Mouse (Mus musculus) left cerebral cortex, adult 9 months (tissue): ENCODE results near the gene Luc7l2.

ENCODE experiments used
- DNase-seq, 2 experiments: peaks; one replicate each; pipeline ENCODE4 v3.0.0; 2022; ENCODE audit warnings: low spot score in 2 of 2

The Luc7l2 gene

DNA sequence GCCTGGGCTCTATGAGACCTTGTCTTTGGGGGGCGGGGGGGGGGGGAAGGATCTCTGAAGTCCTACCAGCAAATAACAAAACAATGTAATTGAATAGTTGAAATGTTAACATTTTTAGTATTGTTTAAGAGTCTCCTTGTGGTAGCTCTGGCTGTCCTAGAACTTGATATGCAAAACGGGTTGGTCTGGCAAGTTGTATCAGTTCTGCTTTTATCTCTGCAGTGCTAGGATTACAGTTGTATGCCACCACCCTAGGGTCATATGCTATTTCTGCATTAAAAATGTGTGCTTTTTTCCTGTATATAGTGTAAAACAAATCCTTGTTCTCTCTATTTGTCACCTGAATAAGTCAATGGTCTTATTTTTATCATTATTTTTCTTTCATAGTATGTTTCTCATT is 25.0 kb downstream of the Luc7l2 start:
- DNase-seq = no peak

- DNase-seq = no peak
Measured at GRCm38 (mm10) chr6:38580112-38580857, 29.2 kb downstream of the Luc7l2 start.

GRCm38 (mm10) chr6:38581711-38582110 is 30.6 kb downstream of the Luc7l2 start:
- no peak for DNase-seq

DNA sequence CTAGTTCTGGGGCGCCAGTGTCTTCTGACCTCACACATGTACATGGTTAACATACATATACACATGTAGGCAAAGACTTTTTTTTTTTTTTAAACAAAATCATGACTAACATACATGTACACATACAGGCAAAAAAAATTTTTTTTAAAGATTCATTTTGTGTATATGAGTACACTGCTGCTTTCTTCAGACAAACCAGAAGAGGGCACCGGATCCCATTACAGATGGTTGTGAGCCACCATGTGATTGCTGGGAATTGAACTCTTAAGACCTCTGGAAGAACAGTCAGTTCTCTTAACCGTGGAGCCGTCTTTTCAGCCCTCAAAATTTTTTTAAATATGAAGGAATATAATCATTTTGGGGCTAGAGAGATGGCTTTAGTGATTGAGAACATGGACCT is 46.3 kb downstream of the Luc7l2 start:
- DNase-seq = no peak

- no peak for DNase-seq
Measured at GRCm38 (mm10) chr6:38609892-38610291, 58.8 kb downstream of the Luc7l2 start.

DNA sequence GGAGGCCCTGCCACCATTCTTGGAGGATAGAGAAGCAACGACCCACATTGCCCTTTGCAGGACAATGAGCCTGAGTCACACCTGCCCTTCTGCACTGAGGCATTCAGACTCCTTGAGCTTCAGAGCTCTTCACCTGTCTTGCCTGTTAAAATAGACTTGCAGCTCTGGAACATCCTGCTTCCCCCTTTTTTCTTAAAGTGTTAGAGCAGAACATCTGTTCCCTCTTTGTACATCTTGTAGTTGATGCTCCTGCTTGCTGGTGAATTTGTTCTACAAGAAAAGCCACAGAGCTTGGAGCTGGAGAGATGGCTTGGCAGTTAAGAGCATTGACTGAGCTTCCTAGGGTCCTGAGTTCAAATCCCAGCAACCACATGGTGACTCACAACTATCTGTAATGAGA is 71.3 kb downstream of the Luc7l2 start:
- peak in 1 of 2 experiments; percentile 32 for DNase-seq

- DNase-seq = no peak
Measured at GRCm38 (mm10) chr6:38623457-38623856, 72.3 kb downstream of the Luc7l2 start.

DNA sequence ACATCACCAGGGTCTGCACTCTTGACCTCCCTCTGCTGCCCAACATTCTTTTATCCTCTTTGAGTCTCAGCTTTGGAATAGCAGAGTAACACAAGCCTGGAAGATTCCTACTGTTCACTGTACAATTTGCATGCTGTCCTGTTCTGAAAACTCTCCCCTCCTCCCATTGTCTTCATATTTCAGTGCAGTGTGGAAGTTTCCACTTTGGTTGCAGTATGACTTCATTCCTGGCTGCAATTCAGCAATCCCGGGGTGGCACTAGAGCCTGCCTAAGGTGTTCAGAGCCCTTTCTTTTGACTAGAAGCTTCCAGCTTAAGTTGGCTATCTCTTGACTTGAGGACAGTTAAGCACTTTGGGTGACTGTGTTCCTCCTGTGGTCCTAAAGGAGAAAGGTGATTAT is 73.3 kb downstream of the Luc7l2 start:
- no peak for DNase-seq

GRCm38 (mm10) chr6:38626086-38626485 is 75.0 kb downstream of the Luc7l2 start:
- no peak for DNase-seq

GRCm38 (mm10) chr6:38627081-38627480 is 75.9 kb downstream of the Luc7l2 start:
- no peak for DNase-seq

GRCm38 (mm10) chr6:38627486-38627885 is 76.4 kb downstream of the Luc7l2 start:
- no peak for DNase-seq

DNA sequence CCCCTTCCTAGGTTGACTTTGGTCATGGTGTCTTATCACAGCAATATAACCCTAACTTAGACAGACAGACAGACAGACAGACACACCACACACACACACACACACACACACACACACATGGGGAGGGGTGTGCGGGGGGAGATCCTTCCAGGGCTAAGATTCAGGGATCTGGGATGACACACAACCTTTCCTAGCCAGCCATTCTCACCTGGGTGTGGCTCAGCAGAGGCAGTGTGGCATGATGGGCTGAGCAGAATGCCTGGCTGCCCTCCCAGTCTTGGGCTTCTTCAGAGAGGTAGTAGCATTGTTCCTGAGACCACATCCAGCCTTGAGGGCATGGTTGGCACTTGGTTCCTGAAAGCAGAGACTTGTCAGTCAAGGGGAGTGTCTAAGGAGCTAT is 78.4 kb downstream of the Luc7l2 start:
- DNase-seq = no peak

DNA sequence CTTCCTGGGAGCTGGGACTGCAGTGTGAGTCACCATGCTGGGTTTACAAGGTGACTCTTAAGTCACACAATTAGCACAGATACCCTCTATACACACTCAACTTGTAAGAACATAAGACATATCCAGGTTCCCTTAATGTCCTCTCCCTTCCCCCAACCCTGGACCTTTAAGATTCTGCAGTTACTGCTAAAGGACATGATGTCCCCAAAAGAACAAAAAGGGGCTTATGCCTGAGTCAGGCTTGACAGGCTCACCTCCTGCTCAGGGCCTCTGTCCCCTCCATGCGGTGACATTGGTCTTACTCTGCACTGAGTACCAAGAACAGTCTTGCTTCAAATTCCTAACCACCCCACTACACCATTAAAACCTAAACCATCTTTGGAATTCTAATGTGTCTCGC is 81.7 kb downstream of the Luc7l2 start:
- DNase-seq = no peak

GRCm38 (mm10) chr6:38634461-38634860 is 83.3 kb downstream of the Luc7l2 start:
- no peak for DNase-seq

DNA sequence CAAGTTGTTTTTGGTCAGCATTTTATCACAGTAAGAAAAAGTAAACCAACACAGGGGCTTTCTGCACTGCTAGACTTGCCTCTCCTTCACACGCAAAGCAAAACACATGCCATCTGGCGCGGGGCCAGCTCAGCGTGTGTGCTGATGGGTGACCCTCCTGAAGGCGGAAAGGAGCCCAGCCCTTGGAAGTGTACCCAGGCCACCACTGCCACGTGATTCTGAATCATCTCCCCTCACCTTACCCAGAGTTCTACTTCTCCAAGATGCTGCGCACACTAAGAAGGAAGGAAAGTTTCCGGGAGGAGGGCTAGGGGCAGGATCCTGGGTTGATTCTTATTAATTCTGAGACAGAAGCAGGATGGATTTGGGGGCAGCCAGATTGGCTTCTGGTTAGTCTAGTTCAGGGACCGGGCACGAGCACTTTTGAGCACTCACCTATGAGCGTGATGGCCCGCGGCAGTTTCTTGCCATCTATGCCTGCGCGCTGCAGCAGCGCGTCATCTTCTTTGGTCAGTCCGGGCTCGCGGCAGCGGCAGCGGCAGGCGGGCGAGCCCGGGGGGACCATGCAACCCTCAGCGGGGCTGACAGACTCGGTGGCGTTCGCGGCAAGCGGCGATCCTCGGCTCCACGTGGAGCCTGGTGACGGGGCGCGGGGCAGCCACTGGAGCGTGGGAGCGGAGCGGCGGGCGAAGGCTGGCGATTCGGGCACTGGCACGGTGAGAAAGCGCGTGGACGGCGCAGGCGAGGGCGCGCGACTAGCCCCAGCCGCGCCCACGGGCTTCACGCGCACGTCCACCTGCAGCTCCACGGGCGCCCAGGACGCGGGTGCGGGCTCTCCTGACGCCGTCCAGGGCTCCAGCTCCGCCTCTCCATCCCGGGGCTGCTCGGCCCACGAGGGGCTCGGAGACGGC is 85.1 kb downstream of the Luc7l2 start:
- DNase-seq = no peak

DNA sequence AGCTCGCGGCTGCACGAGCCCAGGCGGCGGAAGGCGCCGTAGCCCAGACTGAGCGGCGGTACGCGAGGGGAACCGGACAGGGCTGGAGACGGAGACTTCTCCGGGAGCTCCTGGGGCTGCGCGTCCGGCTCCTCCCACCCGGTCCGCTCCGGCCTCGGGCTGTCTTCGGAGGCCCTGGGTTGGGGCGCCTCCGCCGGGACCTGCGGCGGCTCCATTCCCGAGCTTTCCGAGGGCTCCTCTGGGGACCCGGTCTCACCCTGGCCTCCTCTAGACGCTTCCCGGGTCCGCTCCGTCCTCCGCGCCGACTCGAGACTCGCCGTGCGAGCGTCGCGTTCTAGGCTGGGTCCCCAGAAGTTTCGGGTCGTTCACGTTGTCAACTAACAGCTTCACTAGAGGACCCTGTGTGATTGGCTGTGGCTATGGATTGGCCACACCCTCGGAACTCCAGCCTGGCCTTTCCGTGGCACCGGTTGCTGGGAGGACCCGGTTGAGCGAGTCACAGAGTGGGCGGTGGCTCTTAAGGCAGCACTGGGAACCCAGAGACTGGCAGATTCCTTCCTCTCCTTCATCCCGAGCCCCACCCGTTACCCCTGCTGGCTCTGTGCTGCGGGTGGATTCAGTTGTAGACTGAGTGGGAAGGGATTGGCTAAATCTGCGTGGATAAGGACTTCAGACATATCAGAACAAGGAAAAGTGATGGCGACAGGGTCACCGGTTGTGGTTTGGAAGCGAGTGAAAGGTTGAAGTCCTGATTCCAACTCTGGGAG is 85.9 kb downstream of the Luc7l2 start, which contains the start of gene Klrg2:
TSS of gene Klrg2 (minus strand) at position 391 of the 767 bp plus-strand sequence.
- peak in 1 of 2 experiments; percentile 18 for DNase-seq

DNA sequence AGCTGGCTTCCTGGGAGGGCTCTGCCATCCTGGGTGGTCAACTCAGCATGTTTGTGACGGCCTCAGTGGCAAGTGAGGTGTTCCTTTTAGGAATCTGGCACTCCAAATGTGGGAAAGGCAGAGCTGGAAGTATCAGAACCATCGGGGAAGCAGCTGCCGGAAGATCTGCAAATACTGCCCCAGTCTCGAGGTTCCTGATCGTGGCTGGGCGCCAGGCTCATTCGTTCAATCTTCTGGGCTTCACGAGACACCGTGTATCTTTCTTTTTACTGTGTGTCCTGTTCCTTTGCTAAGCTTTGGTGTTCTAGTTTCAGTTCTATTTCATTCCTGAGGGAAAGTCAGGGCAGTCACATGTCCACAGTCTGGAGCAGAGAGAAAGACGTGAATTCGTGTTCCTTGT is 89.3 kb downstream of the Luc7l2 start:
- DNase-seq = no peak

GRCm38 (mm10) chr6:38641228-38641627 is 90.1 kb downstream of the Luc7l2 start:
- no peak for DNase-seq

DNA sequence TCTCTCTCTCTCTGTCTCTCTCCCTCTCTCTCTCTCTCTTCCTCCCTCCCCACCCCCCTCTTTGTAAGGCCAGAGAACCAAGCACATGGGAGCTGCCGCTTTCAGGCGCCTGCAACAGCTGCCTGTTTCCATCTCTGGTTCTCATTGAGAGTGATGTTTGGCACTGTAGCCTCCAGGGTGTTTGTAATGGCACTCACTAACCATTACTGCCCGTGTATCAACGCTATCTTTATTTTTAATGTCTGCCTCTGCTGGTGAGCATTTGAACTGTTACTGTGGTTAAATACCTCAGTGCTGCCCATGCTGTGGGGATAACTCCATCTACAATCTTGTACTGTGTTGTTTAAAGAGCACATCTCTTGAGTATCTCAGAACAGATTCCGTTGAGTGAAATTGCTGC is 90.5 kb downstream of the Luc7l2 start:
- DNase-seq = no peak

- no peak for DNase-seq
Measured at GRCm38 (mm10) chr6:38642593-38642992, 91.5 kb downstream of the Luc7l2 start.

GRCm38 (mm10) chr6:38643039-38643438 is 91.9 kb downstream of the Luc7l2 start:
- no peak for DNase-seq

- no peak for DNase-seq
Measured at GRCm38 (mm10) chr6:38649545-38649944, 98.4 kb downstream of the Luc7l2 start.
